Mouse (Mus musculus) myocyte (in vitro differentiated cells): ENCODE data around the gene Zbtb46.

Source experiments
- CEBPB ChIP-seq: IDR thresholded peaks from 2 replicates; pipeline ENCODE4 v1.6.1; 2011; ENCODE audit warnings: mild to moderate bottlenecking, moderate library complexity; ENCODE audit not compliant: poor library complexity, insufficient read depth, severe bottlenecking
- E2F4 ChIP-seq: IDR thresholded peaks from one replicate; pipeline ENCODE4 v1.6.1; 2011; ENCODE audit warnings: mild to moderate bottlenecking, control low read depth, moderate library complexity; ENCODE audit not compliant: insufficient read depth
- POLR2A ChIP-seq: IDR thresholded peaks from one replicate; pipeline ENCODE4 v1.6.1; 2011; ENCODE audit warnings: low read depth, mild to moderate bottlenecking, control low read depth, moderate library complexity; ENCODE audit not compliant: insufficient read length
- USF1 ChIP-seq: IDR thresholded peaks from one replicate; pipeline ENCODE4 v1.6.1; 2011; ENCODE audit warnings: low read depth, mild to moderate bottlenecking, control low read depth, moderate library complexity

DNA sequence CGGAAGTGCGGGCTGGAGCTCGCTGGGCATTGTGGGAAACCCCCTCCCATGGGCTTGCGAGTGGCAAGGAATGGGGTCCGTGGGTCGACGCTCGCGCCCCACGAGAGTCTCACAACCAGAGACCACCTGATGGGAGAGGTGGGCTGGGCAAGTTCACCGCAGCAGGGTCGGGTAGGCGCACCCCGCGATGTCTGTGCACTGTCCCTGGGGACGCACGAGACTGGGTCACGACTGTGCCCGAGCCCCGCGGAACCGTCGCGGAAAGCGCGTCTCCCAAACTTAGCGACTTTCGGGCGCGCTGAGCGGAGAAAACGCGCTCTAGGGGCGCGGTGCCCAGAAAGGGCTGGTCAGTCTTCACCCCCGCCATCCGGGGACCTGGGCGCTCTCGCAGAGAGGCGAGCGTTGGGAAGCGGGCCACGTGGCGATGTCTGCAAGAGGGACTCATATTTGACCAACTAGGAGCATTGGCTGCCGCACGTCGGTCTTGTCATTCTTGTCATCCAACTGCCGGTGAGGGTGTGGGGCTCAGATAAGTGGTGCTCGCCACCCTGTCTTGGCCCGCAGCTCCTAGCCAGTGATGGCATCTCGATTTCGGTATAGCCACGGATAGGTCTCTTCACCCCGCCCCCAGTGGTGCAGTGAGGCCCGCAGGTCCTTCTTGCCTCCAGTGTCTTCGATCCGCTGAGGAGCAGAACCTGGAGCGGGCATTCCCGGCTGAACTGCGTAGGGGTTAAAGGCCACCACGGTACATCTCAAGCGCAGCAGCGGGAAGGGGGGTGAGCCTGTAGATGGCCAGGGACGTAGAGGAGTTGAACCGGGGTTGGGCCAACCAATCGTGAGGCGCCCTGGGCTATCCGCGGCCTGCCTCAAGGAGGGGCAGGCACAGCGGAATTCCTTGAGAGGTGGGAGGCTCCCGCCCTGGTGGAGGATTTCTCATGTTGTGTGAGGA, 721 bp upstream of the Zbtb46 start:
- TF ChIP-seq POLR2A = no peak
- no peak for TF ChIP-seq CEBPB
- TF ChIP-seq USF1 = no peak
- no peak for TF ChIP-seq E2F4
